Mouse (Mus musculus) myocyte (in vitro differentiated cells): ENCODE data around the gene Mien1. TPM values are rescaled to one million over a fixed set of nuclear protein-coding genes. Genes with fewer than 3 reads are reported as not detected.
A peak's percentile ranks its signal among the peaks of the same experiment; 100 is the strongest.

Source experiments
- H3K27me3 ChIP-seq: one replicate; pipeline ENCODE4 v1.6.1; 2011; ENCODE audit not compliant: control insufficient read depth, insufficient read depth, insufficient read length
- H3K36me3 ChIP-seq: one replicate; pipeline ENCODE4 v1.6.1; 2011; ENCODE audit not compliant: control insufficient read depth, insufficient read depth
- H3K4me2 ChIP-seq: one replicate; pipeline ENCODE4 v1.6.1; 2011; ENCODE audit warnings: low read depth, control low read depth
- H3K4me3 ChIP-seq: one replicate; pipeline ENCODE4 v1.5.1; 2011; ENCODE audit warnings: mild to moderate bottlenecking, control low read depth, moderate library complexity
- H3K79me2 ChIP-seq: one replicate; pipeline ENCODE4 v1.6.1; 2011; ENCODE audit not compliant: control insufficient read depth, insufficient read depth
- H3ac ChIP-seq: one replicate; pipeline ENCODE4 v1.6.1; 2011; ENCODE audit not compliant: control insufficient read depth, insufficient read length
- CEBPB ChIP-seq: IDR thresholded peaks from 2 replicates; pipeline ENCODE4 v1.6.1; 2011; ENCODE audit warnings: mild to moderate bottlenecking, moderate library complexity; ENCODE audit not compliant: poor library complexity, insufficient read depth, severe bottlenecking
- E2F4 ChIP-seq: IDR thresholded peaks from one replicate; pipeline ENCODE4 v1.6.1; 2011; ENCODE audit warnings: mild to moderate bottlenecking, control low read depth, moderate library complexity; ENCODE audit not compliant: insufficient read depth
- MAX ChIP-seq: IDR thresholded peaks from one replicate; pipeline ENCODE4 v1.6.1; 2011; ENCODE audit warnings: low read depth, mild to moderate bottlenecking, control low read depth
- MYOD1 ChIP-seq, 3 experiments: IDR thresholded peaks; one replicate each; pipeline ENCODE4 v1.6.1; 2011; ENCODE audit warnings: control low read depth in 2 of 3, low read depth in 2 of 3, mild to moderate bottlenecking in 2 of 3, moderate library complexity in 1 of 3; ENCODE audit not compliant: insufficient read length in 2 of 3, control insufficient read depth in 1 of 3
- MYOG ChIP-seq, 3 experiments: IDR thresholded peaks; one replicate each; pipeline ENCODE4 v1.6.1; 2011; ENCODE audit warnings: control low read depth in 2 of 3, low read depth in 2 of 3, mild to moderate bottlenecking in 2 of 3; ENCODE audit not compliant: insufficient read length in 2 of 3, control insufficient read depth in 1 of 3, insufficient read depth in 1 of 3
- POLR2A ChIP-seq: IDR thresholded peaks from one replicate; pipeline ENCODE4 v1.6.1; 2011; ENCODE audit warnings: low read depth, mild to moderate bottlenecking, control low read depth, moderate library complexity; ENCODE audit not compliant: insufficient read length
- POLR2AphosphoS2 ChIP-seq: IDR thresholded peaks from one replicate; pipeline ENCODE4 v1.6.1; 2011; ENCODE audit warnings: low read depth, control low read depth; ENCODE audit not compliant: insufficient read length
- REST ChIP-seq: IDR thresholded peaks from one replicate; pipeline ENCODE4 v1.6.1; 2011; ENCODE audit warnings: mild to moderate bottlenecking, control low read depth, moderate library complexity; ENCODE audit not compliant: insufficient read depth, insufficient read length
- SRF ChIP-seq: IDR thresholded peaks from one replicate; pipeline ENCODE4 v1.6.1; 2011; ENCODE audit warnings: low read depth; ENCODE audit not compliant: control insufficient read depth, insufficient read length
- TCF12 ChIP-seq: IDR thresholded peaks from one replicate; pipeline ENCODE4 v1.6.1; 2011; ENCODE audit warnings: mild to moderate bottlenecking, control low read depth; ENCODE audit not compliant: poor library complexity, insufficient read depth, severe bottlenecking
- TCF3 ChIP-seq: IDR thresholded peaks from one replicate; pipeline ENCODE4 v1.6.1; 2011; ENCODE audit warnings: low read depth, control low read depth; ENCODE audit not compliant: insufficient read length
- USF1 ChIP-seq: IDR thresholded peaks from one replicate; pipeline ENCODE4 v1.6.1; 2011; ENCODE audit warnings: low read depth, mild to moderate bottlenecking, control low read depth, moderate library complexity
- polyA plus RNA-seq: library from polyadenylated mRNA; unstranded; fragments of >200 nt; fragmentation: generic; extraction: Trizol; gene quantifications from one replicate; pipeline ENCODE4 v1.2.1, GENCODE M21; 2012; ENCODE audit warnings: missing spikeins

Gene Mien1
- polyA plus RNA-seq, 1 experiment = 112 TPM

- H3K27me3 ChIP-seq = peaks cover 78% of the 10 kb centered on the region
- H3K4me3 ChIP-seq = no peak overlapping the region
- H3ac ChIP-seq = no peak overlapping the region
- H3K36me3 ChIP-seq = no peaks in the 10 kb centered on the region
- no peak for TF ChIP-seq SRF
- TF ChIP-seq CEBPB = no peak
- TF ChIP-seq USF1 = no peak
- TF ChIP-seq POLR2A = no peak
- TF ChIP-seq TCF3 = no peak
- TF ChIP-seq MYOD1 (IDR thresholded peaks at IDR 0.05; ENCODE audit: control insufficient read depth in 1 of 3, insufficient read length in 2 of 3, low read depth in 2 of 3) = no peak
- no peak for TF ChIP-seq POLR2AphosphoS2
- TF ChIP-seq MYOG (IDR thresholded peaks at IDR 0.05; ENCODE audit: control insufficient read depth in 1 of 3, insufficient read depth in 1 of 3, insufficient read length in 2 of 3, low read depth in 2 of 3) = no peak
- no peak for TF ChIP-seq E2F4
- no peak for TF ChIP-seq TCF12
- TF ChIP-seq REST = no peak
- TF ChIP-seq MAX = no peak
- H3K79me2 ChIP-seq = no peaks in the 10 kb centered on the region
- H3K4me2 ChIP-seq = no peak overlapping the region
These were observed 21.1 kb upstream of the Mien1 start for GRCm38 (mm10) chr11:98459860-98460259.

GRCm38 (mm10) chr11:98459071-98459741 lies 20.4 kb upstream of the Mien1 start:
- Histone ChIP-seq H3K4me2 (no peak overlapping the region), H3K27me3 (peaks cover 78% of the 10 kb centered on the region)

GRCm38 (mm10) chr11:98458121-98458990 lies 19.6 kb upstream of the Mien1 start:
- H3K4me2 ChIP-seq = peak overlapping the region; percentile 84
- no peak overlapping the region for H3ac ChIP-seq
- no peaks in the 10 kb centered on the region for H3K36me3 ChIP-seq
- H3K79me2 ChIP-seq = no peaks in the 10 kb centered on the region
- H3K27me3 ChIP-seq = peaks cover 78% of the 10 kb centered on the region
- peak overlapping the region; percentile 16 for H3K4me3 ChIP-seq
- no peak for TF ChIP-seq POLR2A
- no peak for TF ChIP-seq TCF12
- no peak for TF ChIP-seq E2F4
- TF ChIP-seq TCF3 = no peak
- TF ChIP-seq USF1 = no peak
- no peak for TF ChIP-seq CEBPB
- no peak for TF ChIP-seq MYOG (IDR thresholded peaks at IDR 0.05; ENCODE audit: control insufficient read depth in 1 of 3, insufficient read depth in 1 of 3, insufficient read length in 2 of 3, low read depth in 2 of 3)
- TF ChIP-seq SRF = no peak
- no peak for TF ChIP-seq MAX
- TF ChIP-seq POLR2AphosphoS2 = no peak
- TF ChIP-seq MYOD1 (IDR thresholded peaks at IDR 0.05; ENCODE audit: control insufficient read depth in 1 of 3, insufficient read length in 2 of 3, low read depth in 2 of 3) = no peak
- TF ChIP-seq REST = no peak

More at GRCm38 (mm10) chr11:98459071-98459741, 20.4 kb upstream of the Mien1 start:
- TF ChIP-seq MYOD1 (IDR thresholded peaks at IDR 0.05; ENCODE audit: control insufficient read depth in 1 of 3, insufficient read length in 2 of 3, low read depth in 2 of 3) = no peak
- no peak for TF ChIP-seq TCF3
- TF ChIP-seq POLR2A = no peak
- no peak for TF ChIP-seq POLR2AphosphoS2
- TF ChIP-seq E2F4 = no peak
- no peak for TF ChIP-seq MYOG (IDR thresholded peaks at IDR 0.05; ENCODE audit: control insufficient read depth in 1 of 3, insufficient read depth in 1 of 3, insufficient read length in 2 of 3, low read depth in 2 of 3)
- TF ChIP-seq SRF = no peak
- TF ChIP-seq REST = no peak
- TF ChIP-seq MAX = no peak
- TF ChIP-seq CEBPB = no peak
- no peak for TF ChIP-seq TCF12
- H3K36me3 ChIP-seq = no peaks in the 10 kb centered on the region
- no peak overlapping the region for H3K4me3 ChIP-seq
- H3K79me2 ChIP-seq = no peaks in the 10 kb centered on the region
- H3ac ChIP-seq = no peak overlapping the region

- Histone ChIP-seq H3K27me3 (peaks cover 79% of the 10 kb centered on the region), H3K36me3 (no peaks in the 10 kb centered on the region), H3K4me3 (peak overlapping the region; percentile 16), H3ac (no peak overlapping the region), H3K79me2 (no peaks in the 10 kb centered on the region), H3K4me2 (peak overlapping the region; percentile 84)
- TF ChIP-seq E2F4 (no peak), MYOD1 (IDR thresholded peaks at IDR 0.05; ENCODE audit: control insufficient read depth in 1 of 3, insufficient read length in 2 of 3, low read depth in 2 of 3) (peak in 1 of 3 experiments; percentile 9)
These were observed 18.8 kb upstream of the Mien1 start for GRCm38 (mm10) chr11:98457367-98458120.
